Mouse (Mus musculus) lung, postnatal 10 days (tissue): ENCODE data around the gene Eps15l1.

Experiments
- DNase-seq: peaks from one replicate; pipeline ENCODE4 v3.0.0; 2021

The Eps15l1 gene

DNA sequence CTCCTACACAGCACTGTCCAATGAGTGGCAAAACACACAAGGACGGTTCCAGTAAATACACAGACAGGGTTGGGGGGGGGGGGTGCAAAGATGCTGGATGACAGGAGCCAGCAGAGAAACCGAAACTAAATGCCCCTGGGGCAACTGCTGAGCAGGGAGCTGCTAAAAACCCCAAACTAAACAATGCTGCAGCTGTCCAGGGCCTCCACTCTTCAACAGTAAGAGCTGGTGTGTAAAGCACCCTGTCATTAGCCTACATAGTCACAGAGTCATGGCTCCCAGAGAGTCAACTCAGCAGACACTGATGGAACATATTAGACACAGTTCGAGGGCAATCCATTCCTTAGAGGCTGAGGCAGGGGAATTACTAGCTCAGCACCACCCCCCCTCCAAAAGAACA, 11.8 kb downstream of the Eps15l1 start:
- DNase-seq: no peak

DNA sequence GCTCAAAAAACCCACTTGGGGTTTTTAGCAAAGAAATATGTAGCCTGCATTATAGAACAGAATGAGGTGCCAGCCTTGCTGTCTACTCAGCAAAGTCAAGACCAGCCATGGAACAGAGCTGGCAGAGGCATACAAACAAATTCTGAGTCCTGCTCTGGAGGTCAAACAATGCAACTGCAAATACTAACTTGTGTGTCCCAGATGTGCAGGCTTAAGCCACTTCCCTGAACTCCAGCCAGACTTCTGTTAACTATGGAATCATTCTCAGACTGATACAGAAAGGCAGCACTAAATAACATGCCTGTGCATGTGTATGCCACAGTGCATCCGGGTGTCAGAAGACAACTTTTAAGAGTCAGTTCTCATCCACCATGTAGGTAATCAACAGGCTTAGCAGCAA, 13.4 kb downstream of the Eps15l1 start:
- peak; percentile 16 for DNase-seq

DNA sequence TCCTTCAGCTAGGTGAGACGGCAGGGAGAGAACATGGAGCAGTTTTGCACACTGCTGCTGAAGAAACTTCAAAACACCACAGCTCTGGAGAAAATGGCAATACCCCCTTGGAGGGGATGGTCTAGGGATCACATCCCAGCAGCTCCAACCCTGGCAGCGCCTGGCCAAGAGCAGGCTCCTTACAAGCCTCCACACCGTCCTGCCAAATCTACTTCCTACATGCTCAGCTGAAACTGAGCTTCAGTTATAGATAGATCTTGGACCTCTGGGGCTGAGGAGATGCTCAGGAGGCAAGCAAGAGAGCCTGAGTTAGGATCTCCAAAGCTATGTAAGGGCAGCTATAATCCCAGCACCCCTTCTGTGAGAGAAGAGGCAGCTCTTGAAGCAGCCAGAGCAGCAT, 18.3 kb downstream of the Eps15l1 start:
- no peak for DNase-seq

DNA sequence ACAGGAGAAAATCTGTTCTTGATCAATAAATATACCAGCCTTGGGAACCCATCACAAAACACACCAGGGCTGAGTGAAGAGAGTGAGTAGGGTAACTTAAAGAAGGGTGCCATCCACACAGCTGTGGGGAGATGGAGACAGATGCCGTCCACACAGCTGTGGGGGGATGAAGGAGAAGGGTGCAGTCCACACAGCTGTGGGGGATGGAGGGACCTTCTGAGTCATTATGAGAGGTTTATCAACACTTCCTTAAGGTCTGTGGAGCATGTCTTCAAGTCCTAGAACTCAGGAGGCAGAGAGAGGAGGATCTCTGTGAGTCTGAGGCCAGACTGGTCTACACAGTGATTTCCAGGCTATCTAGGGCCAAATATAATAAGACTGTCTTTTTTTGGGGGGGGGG, 19.9 kb downstream of the Eps15l1 start:
- DNase-seq: no peak

DNA sequence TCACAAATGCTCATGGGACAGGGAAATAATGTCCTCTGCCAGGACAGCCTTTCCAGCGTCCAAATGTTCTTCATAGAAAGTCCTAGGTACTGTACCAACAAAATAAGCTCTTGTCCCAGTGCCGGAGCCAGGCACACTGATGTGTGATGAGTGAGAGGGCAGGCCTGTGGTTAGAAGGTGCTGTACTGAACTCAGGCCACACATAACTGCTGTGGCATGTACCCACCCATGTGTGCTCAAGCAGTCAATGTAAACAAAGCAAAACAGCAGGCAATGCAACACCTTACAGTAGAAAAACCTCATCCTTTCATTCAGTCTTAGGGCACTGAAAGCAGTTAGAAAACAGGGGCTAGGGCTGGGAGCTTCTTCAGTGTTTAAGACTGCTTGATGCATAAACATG, 35.5 kb downstream of the Eps15l1 start:
- no peak for DNase-seq

DNA sequence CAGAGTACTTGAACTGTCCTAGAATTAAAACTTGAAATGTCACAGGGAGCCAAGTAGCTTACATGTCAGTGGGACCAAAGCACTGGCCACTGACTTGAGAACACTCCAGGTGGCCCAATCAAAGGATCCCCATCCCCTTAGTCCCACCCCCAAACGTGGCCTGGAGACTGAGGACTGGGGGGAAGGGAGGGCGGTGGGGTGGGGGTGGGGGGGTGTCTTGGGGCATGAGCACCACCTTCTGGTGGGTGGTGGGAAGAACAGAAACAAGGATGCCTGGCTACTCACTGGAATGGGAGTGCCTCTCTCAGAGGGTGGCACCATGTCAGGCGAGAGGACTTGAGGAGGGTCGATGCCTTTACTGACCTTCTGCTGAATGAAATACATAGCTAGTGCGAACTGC, 38.9 kb downstream of the Eps15l1 start:
- DNase-seq: peak; percentile 32

DNA sequence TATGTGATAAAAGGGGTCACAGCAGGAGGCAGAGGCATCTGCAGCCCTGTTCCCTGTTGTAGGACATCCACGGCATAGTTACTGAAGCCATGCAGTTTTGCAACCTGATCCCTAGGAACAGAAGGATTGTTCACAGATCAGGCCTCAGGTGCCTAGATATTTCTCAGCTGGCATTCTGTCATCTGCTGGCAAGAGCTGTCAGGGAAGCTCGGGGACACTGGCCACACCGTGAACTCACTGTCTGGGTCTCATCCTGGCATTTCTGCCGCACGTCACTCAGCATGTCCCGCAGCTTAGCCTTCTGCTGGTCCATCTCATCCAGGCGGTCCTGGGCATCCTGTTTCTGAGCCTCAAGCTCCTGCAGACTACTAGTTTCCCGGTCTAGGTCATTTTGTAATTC, 40.6 kb downstream of the Eps15l1 start:
- DNase-seq: no peak

DNA sequence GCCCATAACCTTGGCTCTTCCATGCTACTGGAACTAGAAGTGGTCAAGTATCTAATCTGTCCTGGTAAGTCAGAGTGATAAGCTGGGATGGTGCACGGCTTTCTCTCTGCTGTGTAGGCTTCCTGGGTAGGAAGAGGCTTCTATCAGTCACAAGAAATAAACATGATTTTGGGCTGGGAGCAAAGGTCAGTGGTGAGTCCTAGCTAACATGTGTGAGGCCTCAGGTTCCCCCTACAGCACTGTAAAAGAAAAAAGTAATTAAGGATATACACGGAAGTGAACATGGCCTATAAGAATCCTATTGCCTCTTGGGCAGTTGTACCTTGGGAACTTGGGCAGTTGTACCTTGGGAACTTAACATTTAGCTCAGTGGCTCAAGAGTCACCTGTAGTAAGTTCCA, 44.4 kb downstream of the Eps15l1 start:
- DNase-seq: no peak

DNA sequence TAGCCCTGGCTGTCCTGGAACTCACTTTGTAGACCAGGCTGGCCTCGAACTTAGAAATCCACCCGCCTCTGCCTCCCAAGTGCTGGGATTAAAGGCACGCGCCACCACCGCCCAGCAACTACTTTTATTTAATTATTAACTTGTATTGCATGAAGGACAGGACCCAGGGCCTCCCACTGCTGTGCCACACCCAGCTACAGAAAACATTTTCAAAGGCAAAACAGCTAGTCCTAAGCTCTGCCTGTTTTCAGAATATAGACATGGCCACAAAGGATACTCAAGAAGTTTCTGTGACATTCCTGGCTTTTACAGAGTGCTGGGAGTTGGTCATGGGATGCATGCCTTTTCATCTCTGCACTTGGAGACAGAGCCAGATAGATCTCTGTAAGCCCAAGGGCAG, 45.0 kb downstream of the Eps15l1 start:
- no peak for DNase-seq

DNA sequence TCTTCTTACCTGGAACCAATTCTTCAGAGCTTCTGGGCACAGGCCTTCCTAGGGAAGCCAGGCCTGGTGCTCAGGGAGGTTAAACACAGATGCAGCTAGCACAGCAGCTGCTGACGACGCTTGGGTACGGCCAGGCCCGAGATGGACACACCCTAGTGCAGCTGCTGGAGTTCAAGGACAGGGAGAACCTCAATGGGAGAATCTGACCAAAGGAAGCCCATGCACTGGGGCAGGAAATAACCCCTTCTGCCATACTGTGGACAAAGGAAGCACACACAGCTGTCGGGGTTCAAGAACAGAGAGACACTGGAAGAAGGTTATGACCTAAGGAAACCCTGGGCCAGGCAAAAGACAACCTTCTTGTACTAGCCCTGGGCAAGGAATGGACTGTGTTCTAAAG, 46.1 kb downstream of the Eps15l1 start:
- no peak for DNase-seq

DNA sequence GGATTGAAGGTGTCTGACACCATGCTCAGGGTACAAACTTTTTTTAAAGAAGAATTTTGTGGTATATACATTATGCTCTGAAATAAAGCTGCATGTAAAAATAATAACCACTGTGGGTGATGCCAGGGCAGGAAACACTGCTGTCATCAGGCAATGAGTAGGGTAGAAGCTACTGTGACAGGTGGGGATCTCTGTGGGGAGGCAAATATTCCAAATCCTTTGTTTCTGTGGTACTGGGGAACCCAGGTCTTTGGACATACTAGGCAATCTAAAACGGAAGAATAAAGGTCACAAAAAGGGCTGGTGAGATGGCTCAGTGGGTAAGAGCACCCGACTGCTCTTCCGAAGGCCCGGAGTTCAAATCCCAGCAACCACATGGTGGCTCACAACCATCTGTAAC, 48.9 kb downstream of the Eps15l1 start:
- no peak for DNase-seq

DNA sequence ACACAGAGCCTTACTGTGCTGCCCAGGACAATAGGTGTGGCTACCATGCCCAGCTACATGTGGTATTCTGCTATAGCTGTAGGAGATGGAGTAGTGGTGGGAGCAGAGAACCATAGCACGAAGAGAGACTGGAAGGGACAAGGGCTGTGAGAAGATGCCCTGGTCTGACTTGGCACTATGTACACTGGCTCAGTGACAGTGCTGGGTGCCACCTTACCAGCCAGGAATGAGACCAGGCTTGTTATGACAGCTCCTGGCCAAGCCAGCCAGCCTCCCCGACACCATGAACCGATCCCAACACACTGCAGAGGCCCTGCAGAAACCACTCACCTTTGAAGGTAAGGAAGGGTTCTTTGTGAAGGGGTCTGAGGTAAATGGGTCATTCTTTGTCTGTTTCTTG, 49.9 kb downstream of the Eps15l1 start:
- DNase-seq: no peak

DNA sequence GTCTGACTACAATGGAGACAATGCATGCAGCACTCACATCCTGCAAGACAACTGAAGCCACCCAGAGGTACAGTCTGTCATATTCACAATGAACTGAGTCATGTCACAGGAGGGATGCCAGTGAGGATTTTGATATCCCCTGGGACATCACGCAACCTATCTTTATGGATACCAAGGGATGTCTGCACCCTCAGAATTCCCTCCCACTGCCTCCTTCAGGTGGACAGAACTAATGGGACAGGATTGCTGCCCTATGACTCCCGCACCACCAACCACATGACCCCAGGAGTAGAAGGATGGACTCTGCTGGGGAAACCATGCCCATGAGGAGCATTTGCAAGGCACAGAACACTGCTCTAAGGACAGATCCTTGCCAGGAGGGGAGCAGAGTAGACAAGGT, 54.8 kb downstream of the Eps15l1 start:
- no peak for DNase-seq

DNA sequence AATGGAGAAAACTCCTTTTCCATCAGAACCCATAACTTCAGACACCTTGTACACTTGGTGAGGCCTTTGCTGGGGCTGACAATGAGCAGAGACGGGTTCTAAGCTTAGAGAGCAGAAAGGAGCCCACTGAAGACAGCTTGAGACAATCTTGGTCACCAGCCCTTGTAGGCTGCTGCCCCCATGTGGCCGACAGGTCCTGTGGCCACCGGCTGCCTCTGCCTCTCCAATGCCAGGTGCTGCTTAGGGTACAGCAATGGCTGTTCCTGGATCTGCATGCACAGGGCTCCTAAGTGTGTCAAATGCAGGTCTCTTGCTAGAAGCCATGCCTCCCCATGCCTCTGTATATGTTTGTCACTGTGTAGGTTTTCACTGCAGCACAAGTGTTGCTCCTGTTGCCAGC, 55.4 kb downstream of the Eps15l1 start:
- peak; percentile 89 for DNase-seq

DNA sequence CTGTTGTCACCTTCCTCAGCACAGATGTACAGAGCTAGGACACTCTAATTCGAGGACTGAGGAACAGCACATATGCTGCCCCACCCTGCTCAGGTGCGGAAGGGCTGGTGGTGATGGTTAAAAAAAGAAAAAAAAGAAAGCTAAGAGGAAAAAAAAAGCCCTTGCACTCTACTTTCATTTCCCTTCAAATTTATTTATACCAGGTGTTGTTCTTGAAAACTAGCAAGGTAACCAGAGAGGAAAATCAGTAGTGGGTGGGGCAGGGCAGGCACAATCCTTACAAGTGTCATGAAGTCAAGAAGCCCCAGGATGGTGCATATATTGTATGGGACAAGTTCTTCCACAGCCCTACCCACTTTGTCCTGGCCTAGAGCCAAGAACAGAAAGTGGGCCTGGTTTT, 56.2 kb downstream of the Eps15l1 start:
- DNase-seq: peak; percentile 36

DNA sequence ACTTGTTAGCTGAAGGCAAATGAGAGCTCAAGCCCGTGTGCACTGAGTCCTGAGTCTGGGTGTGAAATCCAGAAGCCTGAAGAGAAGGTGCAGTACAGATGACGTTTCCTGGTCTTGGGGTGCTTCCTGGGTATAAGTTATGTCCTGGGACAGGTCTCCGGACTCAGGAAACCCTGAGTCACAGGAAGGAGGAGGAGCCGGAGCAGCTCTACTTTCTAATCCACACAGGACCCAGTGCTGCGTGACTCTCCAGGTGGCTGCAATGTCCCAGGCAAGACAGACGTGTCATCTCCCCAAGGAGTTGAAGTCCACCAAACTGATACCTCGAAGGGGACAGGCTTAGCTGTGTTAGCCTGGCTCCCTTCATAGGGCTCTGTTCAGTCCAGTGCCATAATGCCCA, 57.8 kb downstream of the Eps15l1 start:
- no peak for DNase-seq

DNA sequence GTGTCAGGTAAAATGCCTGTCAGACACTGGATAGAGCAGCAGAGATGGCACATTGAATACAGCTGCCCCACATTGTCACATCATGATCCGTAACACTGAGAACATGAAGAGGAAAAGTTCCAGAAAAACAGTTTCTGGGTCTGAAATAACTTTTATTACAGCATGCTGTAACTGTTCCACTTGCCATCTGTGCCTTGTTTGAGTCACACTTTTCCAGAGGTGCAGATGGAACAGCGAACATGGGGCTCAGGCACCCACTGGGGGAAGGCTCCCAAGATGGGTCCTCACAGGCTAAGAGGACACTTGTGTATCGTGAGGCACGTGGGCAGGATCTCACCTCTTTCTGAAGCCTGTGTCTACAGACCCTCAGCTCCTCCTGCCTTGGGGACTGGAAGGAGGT, 58.5 kb downstream of the Eps15l1 start:
- no peak for DNase-seq

DNA sequence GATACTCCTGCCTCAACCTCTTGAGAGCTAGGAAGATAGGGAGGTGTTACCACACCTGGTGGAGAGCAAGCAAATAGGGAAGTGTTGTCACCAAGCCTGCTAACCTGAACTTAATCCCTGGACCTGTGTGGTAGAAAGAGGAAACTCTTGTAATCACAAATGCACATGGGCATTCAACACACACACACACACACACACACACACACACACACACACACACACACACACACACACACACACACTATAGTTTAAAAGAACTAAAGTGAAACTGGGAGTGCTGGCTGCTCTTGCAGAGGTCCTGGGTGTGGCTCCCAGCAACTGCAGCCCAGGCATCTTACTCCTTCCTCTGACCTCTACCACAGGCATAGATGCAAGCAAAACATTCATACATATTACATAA, 61.1 kb downstream of the Eps15l1 start:
- peak; percentile 42 for DNase-seq

DNA sequence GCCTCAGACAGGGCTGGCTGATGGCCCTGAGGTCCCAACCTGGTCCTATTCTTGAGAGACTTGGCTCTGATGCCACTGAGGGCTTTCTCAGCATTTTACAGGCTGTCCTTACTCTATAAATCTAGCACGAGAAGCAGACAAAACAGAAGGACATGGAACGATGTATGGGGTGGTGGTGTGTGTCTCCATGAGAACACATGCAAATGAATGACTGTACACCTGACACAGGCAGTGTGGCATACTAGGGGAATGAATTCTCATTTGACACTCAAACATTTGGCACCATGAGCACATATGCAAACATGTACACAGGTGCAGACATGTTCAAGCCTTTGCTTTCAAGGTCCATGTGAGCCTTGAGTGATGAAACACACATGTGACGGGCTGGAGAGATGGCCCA, 64.7 kb downstream of the Eps15l1 start:
- no peak for DNase-seq

DNA sequence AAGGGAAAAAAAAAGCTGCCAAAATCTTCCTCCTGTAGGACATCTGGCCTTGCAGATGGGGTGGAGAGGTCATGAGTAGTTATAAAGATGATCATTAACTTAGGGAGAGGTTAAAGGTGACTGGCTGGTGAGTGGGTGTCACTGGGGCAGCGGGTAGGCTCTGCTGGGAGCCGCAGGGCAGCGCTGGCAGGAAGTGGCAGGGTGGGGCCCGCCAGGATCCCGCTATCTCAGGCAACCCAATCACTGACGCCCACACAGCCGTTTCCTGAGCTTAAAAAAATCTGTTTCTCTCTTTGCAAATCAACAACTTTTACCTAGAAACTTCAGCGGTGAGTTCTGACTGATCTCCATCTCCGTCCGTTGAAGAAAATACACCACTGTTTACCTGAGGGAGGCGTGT, 67.0 kb downstream of the Eps15l1 start:
- DNase-seq: peak; percentile 80

DNA sequence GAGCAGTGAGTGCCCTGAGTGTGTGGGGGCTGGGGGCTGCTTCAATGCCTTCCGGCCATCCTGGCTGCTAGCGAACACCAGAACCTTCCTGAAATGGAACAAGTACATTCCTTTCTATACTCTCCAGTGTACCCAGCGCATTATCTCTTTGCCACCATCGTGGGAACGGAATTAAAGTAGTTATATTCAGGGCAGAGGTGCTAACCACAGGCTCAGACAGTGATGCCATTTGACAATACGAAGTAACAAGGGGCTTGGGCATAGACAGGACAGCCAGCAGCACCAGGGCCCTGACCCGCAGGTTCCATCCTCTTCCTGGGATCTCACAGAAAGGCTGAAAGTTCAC, 67.6 kb downstream of the Eps15l1 start:
- no peak for DNase-seq

DNA sequence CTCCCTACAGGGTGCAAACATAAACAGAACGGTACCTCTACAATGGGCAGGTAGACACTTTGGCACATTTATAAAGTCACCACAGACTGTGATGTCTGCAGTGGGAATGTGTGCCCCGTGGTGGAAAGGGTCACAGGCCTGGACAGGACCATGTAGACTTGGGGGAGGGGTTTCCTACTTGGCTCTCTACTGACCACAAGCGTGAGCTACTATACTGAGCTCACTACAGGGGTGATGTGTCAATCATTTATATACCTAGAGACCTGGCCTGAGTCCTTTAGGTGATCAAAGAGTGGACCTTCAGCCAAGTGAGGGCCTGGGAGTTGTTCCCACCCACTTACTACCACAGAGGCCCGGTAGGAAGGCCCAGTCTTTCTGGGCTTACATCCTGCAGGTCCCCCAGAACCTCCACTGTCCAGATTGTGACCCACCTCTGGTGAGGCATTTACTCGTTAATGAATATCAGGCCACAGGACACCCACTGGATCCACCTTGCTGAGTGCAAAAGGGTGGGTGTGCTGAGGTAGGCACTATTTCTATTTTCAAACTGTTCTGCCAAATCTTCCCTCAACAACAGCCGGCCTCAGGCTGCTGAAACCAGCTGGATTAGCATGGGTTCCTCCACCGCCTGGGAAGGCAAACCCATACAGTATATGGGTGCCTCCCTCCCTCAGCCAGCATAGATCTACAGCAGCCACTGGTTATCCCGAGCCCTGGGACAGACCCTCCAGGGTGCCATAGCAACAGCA, 68.1 kb downstream of the Eps15l1 start:
- DNase-seq: no peak

DNA sequence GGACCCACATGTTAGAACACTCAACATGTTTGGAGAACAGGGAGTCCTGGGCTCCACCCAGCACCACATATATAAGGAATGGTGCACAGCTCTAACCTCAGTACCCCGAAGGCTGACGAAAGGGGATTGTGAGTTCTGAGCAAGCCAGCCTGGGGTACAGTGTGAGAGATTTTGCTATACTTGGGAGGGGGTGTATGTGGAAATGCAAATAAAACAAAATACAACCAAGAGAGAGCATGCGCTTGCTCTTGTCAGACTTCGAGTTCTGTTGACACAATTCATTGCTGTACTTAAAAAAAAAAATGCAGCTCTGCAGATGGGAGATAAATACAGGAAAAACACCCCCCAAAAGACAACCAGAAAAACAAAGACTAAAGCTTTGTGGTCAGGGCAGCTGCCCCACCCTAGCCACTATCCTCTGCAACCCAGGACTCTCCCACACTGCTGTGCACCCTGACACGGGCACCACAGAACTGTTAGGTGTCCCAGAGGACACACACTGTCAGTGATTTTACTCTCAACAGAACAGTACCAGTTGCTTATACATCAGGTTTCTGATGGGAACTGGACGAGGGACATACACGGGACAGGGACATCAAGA, 69.8 kb downstream of the Eps15l1 start:
- peak; percentile 23 for DNase-seq

DNA sequence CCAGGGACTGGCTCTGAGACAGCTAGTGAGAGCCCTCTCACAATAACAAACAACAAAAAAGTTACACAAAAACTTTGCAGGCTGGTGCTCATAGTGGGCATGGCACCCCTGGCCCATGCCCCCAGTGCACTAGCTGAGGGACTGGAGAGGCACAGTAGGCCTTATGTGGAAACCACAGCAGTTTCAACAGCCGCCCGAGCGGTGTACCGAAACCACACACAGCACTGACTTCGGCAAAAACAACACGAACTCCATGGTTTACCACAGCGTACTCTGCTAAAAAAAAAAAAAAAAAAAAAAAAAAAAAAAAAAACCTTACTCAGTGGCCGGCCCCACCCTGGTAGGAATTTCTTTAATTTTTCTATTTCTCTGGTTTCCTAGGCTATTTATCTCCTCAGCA, 70.5 kb downstream of the Eps15l1 start:
- DNase-seq: peak; percentile 37

DNA sequence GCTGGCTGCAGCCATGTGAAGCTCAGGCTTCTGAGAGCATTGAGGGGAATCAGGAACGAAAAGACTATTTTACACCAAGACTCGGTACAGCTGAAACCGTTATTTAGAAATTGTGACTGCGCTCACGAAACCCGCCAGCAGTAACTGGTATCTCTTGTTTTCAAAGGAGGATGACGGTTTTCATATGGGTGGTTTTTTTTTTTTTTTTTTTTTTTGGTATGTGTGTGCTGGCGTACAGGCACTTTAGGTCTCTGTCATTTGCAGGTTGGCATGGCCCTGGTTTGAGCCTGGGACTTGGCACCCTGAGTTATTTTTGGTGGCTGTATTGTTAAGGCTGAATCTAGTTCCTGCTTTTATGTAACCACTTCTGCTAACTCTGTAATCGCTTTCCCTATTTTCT, 71.4 kb downstream of the Eps15l1 start:
- no peak for DNase-seq
